Mouse (Mus musculus) lung, embryonic 16.5 days (tissue): ENCODE data around the gene Urb2. TPM values are rescaled to one million over a fixed set of nuclear protein-coding genes. Genes with fewer than 3 reads are reported as not detected.
A peak's percentile ranks its signal among the peaks of the same experiment; 100 is the strongest.

Experiments used
- ATAC-seq: fragments of 200-750 bp; cut with Nextera tagmentation; 2 replicates; pipeline ENCODE4 v1.8.0; 2017; ENCODE audit warnings: low read depth, mild to moderate bottlenecking, moderate library complexity
- H3K27ac ChIP-seq: fragments of 300-500 bp; sonication (generic); 2 replicates; pipeline ENCODE4 v1.5.1; 2014; ENCODE audit warnings: mild to moderate bottlenecking, control low read depth, low read length
- H3K27me3 ChIP-seq: fragments of 300-500 bp; sonication (generic); 2 replicates; pipeline ENCODE4 v1.6.1; 2014; ENCODE audit warnings: low read depth, low read length, mixed read lengths; ENCODE audit not compliant: control insufficient read depth, insufficient read depth
- H3K36me3 ChIP-seq: fragments of 300-500 bp; sonication (generic); 2 replicates; pipeline ENCODE4 v1.6.1; 2014; ENCODE audit warnings: low read length; ENCODE audit not compliant: control insufficient read depth, insufficient read depth
- H3K4me1 ChIP-seq: fragments of 300-500 bp; sonication (generic); replicated peaks from 2 replicates; pipeline ENCODE4 v1.6.1; 2014; ENCODE audit warnings: low read length, mixed read lengths; ENCODE audit not compliant: control insufficient read depth, insufficient read depth
- H3K4me2 ChIP-seq: fragments of 300-500 bp; sonication (generic); 2 replicates; pipeline ENCODE4 v1.6.1; 2014; ENCODE audit warnings: low read depth, low read length, control low read depth
- H3K4me3 ChIP-seq: fragments of 300-500 bp; sonication (generic); 2 replicates; pipeline ENCODE4 v1.5.1; 2014; ENCODE audit warnings: mild to moderate bottlenecking, low read length, control low read depth
- H3K9ac ChIP-seq: fragments of 300-500 bp; sonication (generic); 2 replicates; pipeline ENCODE4 v1.6.1; 2014; ENCODE audit warnings: low read length, control low read depth
- H3K9me3 ChIP-seq: fragments of 300-500 bp; sonication (generic); 2 replicates; pipeline ENCODE4 v1.6.1; 2016; ENCODE audit warnings: low read length; ENCODE audit not compliant: control insufficient read depth
- WGBS: fragments of 180-500 bp; shearing (Covaris S2); extraction: QIAGEN DNeasy Blood & Tissue Kit; methylation state at CpG from one replicate; pipeline ENCODE4 v1.1.7; 2014; 5-methylcytosine and 5-hydroxymethylcytosine counted together
- polyA plus RNA-seq: library from polyadenylated mRNA; unstranded; fragments of >200 nt; fragmentation: Nextera tagmentation; extraction: Ambion mirVana; gene quantifications from 2 replicates; pipeline ENCODE4 v1.2.1, GENCODE M21; 2015

The Urb2 gene
- polyA plus RNA-seq, 1 experiment from 2014 or later, result 4.6 TPM

DNA sequence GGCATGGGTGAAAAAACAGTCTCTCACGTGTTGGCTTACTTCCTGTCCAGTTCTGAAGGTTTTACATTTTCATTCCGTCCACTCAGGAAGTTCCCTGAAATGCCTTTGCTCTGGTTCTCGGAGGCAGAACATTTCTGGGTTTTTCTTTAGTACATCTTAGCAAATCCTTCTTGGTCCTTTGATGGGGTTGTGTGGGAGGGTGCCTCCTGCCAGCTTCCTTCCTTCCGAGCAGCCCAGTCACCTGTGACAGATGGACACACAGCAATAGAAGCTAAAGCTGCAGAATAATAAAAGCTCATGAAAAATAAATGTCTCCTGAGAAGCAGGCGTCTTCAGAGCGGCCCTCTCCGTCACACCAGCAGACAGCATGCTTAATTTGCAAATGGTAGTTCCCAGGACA lies 57.7 kb downstream of the Urb2 start:
- no peaks in the 10 kb centered on the region for H3K4me1 ChIP-seq
- no peaks in the 10 kb centered on the region for H3K36me3 ChIP-seq
- H3K4me2 ChIP-seq, result no peak overlapping the region
- H3K27ac ChIP-seq, result no peak overlapping the region
- H3K27me3 ChIP-seq, result no peaks in the 10 kb centered on the region
- no peaks in the 10 kb centered on the region for H3K9me3 ChIP-seq
- no peak overlapping the region for H3K9ac ChIP-seq
- 66% methylated on average over 7 of the region's 7 CpGs for WGBS
- H3K4me3 ChIP-seq, result no peak overlapping the region
- ATAC-seq, result no peak

DNA sequence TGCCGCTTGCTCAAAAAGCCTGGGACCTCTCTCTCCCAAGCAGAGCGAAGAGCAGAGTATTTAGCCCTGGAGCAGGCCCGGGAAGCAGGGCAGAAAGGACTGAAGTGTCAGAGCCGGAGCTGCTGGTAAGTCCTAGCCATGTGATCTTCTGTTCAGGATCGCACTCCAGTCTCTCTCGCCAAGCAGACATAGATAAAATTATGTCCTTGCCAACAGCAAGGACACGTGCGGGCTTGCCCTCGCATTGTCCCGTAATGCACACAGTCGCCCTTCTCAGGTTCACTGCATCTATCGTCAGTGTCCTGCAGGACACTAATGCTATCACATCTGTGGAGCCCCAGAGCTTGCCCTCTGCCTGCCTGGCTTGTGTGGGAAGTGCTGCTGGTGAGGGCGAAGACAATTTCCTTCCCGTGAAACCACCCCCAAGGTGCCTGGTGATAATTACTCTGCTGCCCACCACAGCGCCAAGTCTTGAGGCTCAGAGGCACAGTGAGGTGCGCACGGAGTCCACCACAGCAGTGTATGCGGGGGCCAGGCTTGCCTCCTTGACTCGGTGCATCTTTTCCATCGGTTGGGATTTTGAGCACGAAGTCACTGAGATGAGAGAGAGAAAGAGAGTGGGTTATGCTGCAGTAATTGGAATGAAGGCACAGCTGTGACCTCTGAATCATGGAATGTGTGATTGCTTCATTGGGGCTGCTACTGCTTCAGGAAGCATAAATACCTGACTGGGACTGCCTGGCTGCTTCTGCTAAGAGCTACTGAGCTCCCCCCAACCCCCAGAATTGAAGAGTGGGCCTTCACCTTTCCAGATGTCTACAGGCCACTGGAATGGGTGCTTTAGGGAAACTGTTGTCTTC lies 59.4 kb downstream of the Urb2 start:
- 0 out of 2 replicates have a peak overlapping the region, but pooled peaks have one; percentile 6 for H3K9ac ChIP-seq

DNA sequence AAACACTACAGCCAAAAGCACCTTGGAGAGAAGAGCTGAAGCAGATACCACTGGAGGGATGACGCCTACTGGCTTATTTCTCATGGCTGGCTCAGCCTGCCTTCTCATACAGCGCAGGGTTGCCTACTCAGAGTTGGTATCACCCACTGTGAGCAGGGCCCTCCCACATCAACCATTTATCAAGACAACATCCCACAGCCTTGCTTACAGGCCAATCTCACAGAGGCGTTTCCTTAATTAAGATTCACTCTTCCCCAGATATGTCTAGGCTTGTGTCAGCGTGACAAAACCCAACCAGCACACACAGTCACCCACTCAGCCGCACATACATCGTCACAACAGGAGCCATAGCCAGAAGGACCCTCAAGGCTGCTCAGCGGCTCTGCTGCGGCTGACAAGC lies 61.3 kb downstream of the Urb2 start:
- no peaks in the 10 kb centered on the region for H3K36me3 ChIP-seq
- H3K27me3 ChIP-seq, result no peaks in the 10 kb centered on the region
- H3K9me3 ChIP-seq, result no peaks in the 10 kb centered on the region
- H3K4me2 ChIP-seq, result no peak overlapping the region
- no peak for ATAC-seq
- no peak overlapping the region for H3K27ac ChIP-seq
- 95% methylated on average over 8 of the region's 8 CpGs for WGBS
- H3K4me1 ChIP-seq, result no peaks in the 10 kb centered on the region
- H3K9ac ChIP-seq, result no peak overlapping the region
- H3K4me3 ChIP-seq, result no peak overlapping the region

More for the DNA sequence above, 59.4 kb downstream of the Urb2 start:
- no peak for ATAC-seq
- no peak overlapping the region for H3K4me2 ChIP-seq
- WGBS, result 78% methylated on average over 21 of the region's 21 CpGs
- no peak overlapping the region for H3K27ac ChIP-seq
- no peak overlapping the region for H3K4me3 ChIP-seq
- H3K9me3 ChIP-seq, result no peaks in the 10 kb centered on the region
- no peaks in the 10 kb centered on the region for H3K27me3 ChIP-seq
- no peaks in the 10 kb centered on the region for H3K36me3 ChIP-seq
- no peaks in the 10 kb centered on the region for H3K4me1 ChIP-seq

DNA sequence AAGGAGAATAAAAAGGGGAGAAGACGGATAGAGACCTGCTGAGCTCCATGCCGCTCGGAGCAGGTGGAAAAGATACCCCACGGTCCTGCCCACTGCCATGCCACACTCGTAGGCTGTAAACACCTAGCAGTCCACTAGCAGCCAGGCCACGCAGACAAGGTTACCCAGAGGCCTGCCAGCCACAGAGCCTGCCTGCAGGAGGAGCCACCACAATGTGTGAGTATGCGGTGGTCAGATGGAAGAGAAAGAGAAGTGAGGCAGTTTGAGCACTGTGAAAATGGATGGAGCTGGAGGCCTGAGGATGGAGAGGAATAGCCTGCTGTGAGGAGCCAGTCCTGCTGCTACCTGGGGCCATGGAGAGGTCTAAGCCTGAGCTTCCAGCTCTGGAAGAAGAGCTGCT lies 62.3 kb downstream of the Urb2 start:
- no peak for ATAC-seq
- Histone ChIP-seq H3K4me1 (no peaks in the 10 kb centered on the region), H3K9me3 (no peaks in the 10 kb centered on the region), H3K36me3 (no peaks in the 10 kb centered on the region), H3K9ac (no peak overlapping the region), H3K27ac (no peak overlapping the region), H3K27me3 (no peaks in the 10 kb centered on the region), H3K4me3 (no peak overlapping the region), H3K4me2 (no peak overlapping the region)
- 79% methylated on average over 7 of the region's 7 CpGs for WGBS

DNA sequence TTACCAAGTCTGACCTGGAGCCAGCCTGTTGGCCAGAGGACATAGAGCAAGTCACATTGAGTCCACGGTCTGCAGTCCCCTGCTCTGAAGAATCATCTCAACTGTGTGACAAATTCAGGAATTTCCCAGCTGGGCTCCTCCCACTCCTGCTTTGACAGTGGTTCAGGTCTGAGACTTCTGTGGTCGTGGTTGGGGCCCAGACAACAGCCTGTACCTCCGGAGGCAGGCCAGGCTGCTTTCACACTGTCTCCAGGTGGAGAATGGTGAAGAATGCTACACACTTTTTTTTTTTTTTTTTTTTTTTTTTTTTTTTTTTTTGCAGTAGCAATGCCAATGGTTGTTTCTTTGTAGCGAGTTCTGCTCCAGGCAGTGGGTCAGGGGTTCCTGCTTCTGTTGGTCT lies 64.4 kb downstream of the Urb2 start:
- no peak for ATAC-seq
- H3K36me3 ChIP-seq, result no peaks in the 10 kb centered on the region
- no peaks in the 10 kb centered on the region for H3K9me3 ChIP-seq
- H3K27ac ChIP-seq, result no peak overlapping the region
- H3K27me3 ChIP-seq, result no peaks in the 10 kb centered on the region
- no peak overlapping the region for H3K9ac ChIP-seq
- 59% methylated on average over 4 of the region's 4 CpGs for WGBS
- H3K4me3 ChIP-seq, result no peak overlapping the region
- no peaks in the 10 kb centered on the region for H3K4me1 ChIP-seq
- no peak overlapping the region for H3K4me2 ChIP-seq

DNA sequence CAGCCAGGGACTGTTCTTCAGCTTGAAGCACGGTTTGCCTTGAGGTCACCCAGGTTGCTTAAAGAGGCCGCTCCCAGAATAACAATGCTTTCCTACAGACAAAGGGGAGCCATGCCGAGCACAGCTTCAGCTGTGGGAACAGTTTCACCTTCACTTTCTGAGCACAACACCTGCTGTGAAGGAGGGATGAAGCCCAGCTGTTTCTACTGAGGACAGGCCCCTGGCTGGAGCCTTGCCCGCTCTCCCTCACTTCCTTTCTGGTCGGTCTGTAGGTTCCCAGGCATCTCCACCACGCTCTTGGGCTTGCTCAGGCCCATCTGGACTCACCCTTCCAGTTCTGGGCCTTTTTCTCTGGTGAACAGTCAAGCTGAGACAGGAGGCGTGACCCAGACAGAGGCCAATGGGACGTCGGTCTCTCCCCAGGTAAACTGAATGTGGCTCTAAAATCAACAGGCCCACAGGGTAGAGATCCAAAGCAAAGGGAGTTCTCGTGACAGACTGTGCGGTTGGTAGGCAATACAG lies 66.8 kb downstream of the Urb2 start:
- Histone ChIP-seq H3K9me3 (no peaks in the 10 kb centered on the region), H3K4me2 (no peak overlapping the region), H3K27me3 (no peaks in the 10 kb centered on the region), H3K9ac (no peak overlapping the region), H3K4me3 (no peak overlapping the region), H3K27ac (no peak overlapping the region), H3K36me3 (no peaks in the 10 kb centered on the region), H3K4me1 (no peaks in the 10 kb centered on the region)
- WGBS, result 48% methylated on average over 11 of the region's 11 CpGs
- peak; percentile 20; the same call in 1 of the 2 replicates for ATAC-seq

DNA sequence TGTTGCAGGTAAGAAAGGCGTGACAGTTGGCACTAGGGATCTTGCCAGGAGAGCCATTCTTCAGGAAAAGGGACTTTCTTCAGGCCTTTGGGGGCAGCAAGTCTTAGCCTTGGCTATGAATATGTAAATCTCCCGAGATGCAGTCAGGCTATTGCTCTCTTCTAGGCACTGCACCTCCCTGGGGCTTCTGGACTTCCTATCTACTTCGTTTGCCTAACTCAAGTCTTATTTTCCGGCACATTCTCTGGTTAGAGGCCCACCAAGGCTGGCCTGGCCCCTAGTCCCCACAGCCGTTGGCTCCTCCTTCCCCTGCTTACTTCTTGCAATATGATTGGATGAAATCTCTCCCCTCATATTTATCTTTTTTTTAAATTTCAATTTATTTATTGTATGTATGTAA lies 67.7 kb downstream of the Urb2 start:
- H3K27ac ChIP-seq, result no peak overlapping the region
- H3K36me3 ChIP-seq, result no peaks in the 10 kb centered on the region
- H3K9me3 ChIP-seq, result no peaks in the 10 kb centered on the region
- no peak overlapping the region for H3K9ac ChIP-seq
- H3K27me3 ChIP-seq, result no peaks in the 10 kb centered on the region
- H3K4me1 ChIP-seq, result no peaks in the 10 kb centered on the region
- ATAC-seq, result no peak
- no peak overlapping the region for H3K4me2 ChIP-seq
- 85% methylated on average over 5 of the region's 5 CpGs for WGBS
- H3K4me3 ChIP-seq, result no peak overlapping the region

DNA sequence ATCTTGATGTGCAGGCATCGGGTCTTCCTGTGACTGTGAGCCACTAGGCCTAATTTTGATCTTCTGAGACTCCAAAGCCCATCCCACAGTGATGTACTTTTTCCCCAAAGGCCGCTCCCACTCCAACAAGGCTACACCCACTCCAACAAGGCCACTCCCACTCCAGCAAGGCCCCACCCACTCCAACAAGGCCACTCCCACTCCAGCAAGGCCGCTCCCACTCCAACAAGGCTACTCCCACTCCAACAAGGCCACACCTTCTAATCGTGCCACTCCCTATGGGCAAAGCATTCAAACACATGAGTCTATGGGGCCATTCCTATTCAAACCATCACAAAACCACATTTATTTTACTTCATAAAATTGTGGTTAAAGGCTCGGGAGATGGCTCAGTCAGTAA lies 69.2 kb downstream of the Urb2 start:
- Histone ChIP-seq H3K4me2 (no peak overlapping the region), H3K4me3 (no peak overlapping the region), H3K27ac (no peak overlapping the region), H3K9ac (no peak overlapping the region), H3K4me1 (no peaks in the 10 kb centered on the region), H3K27me3 (no peaks in the 10 kb centered on the region), H3K36me3 (no peaks in the 10 kb centered on the region), H3K9me3 (no peaks in the 10 kb centered on the region)
- no peak for ATAC-seq
- 90% methylated on average over 5 of the region's 5 CpGs for WGBS
